Comparison of ENCODE assay signal across 27 mouse cellular contexts in genomic region chr4:38505875-38506274, GRCm38 (mm10).
"Had no signal": no experiment of that assay in that cellular context is flagged by ENCODE, and none has a peak within 500 bp of the region (broad histone marks: within the 10 kb centered on the region; RNA-seq: fewer than 3 reads in every experiment).

No protein-coding gene starts in this region.

- H3K36me3 ChIP-seq: embryonic facial prominence, embryonic 10.5 days; embryonic facial prominence, embryonic 12.5 days; embryonic facial prominence, embryonic 13.5 days; embryonic facial prominence, embryonic 15.5 days; forebrain, embryonic 15.5 days; heart, embryonic 10.5 days; heart, embryonic 12.5 days; heart, embryonic 13.5 days had no signal

- H3K27ac ChIP-seq: embryonic facial prominence, embryonic 10.5 days; embryonic facial prominence, embryonic 12.5 days; embryonic facial prominence, embryonic 13.5 days; embryonic facial prominence, embryonic 15.5 days; forebrain, embryonic 15.5 days; gastrocnemius, adult 2 months; heart, adult 2 months; heart, embryonic 10.5 days; heart, embryonic 13.5 days had no signal

- H3K9me3 ChIP-seq: embryonic facial prominence, embryonic 10.5 days; embryonic facial prominence, embryonic 12.5 days; embryonic facial prominence, embryonic 13.5 days; embryonic facial prominence, embryonic 15.5 days; forebrain, embryonic 15.5 days; heart, embryonic 10.5 days; heart, embryonic 12.5 days; heart, embryonic 13.5 days had no signal

- ATAC-seq: forebrain, embryonic 15.5 days; forebrain, embryonic 16.5 days had no signal

- H3K9ac ChIP-seq: embryonic facial prominence, embryonic 12.5 days; embryonic facial prominence, embryonic 13.5 days; embryonic facial prominence, embryonic 15.5 days; forebrain, embryonic 15.5 days; heart, embryonic 12.5 days; heart, embryonic 13.5 days had no signal

- H3K4me3 ChIP-seq: embryonic facial prominence, embryonic 10.5 days; embryonic facial prominence, embryonic 12.5 days; embryonic facial prominence, embryonic 13.5 days; embryonic facial prominence, embryonic 15.5 days; erythroblast, embryonic 14.5 days; forebrain, embryonic 15.5 days; gastrocnemius, adult 2 months; heart, adult 2 months; heart, embryonic 10.5 days; heart, embryonic 12.5 days; heart, embryonic 13.5 days had no signal

- H3K27me3 ChIP-seq: embryonic facial prominence, embryonic 12.5 days; embryonic facial prominence, embryonic 13.5 days; embryonic facial prominence, embryonic 15.5 days; forebrain, embryonic 15.5 days; heart, embryonic 12.5 days; heart, embryonic 13.5 days had no signal

- DNase-seq: cerebellum, adult 2 months; cerebellum, adult 8-10 months; cerebellum, adult 9-10 months; cerebellum, adult 9-11 months; cerebellum, postnatal 10 days; cerebellum, postnatal 14 days; cerebellum, postnatal 25 days; cerebellum, postnatal 36 days; embryo, embryonic 11 days; gastrocnemius, adult 2 months; gastrocnemius, postnatal 10 days; gastrocnemius, postnatal 14 days; gastrocnemius, postnatal 25 days; gastrocnemius, postnatal 36 days; heart, adult 11 months; heart, adult 18-20 months; heart, adult 2 months had no signal

- H3K4me2 ChIP-seq: embryonic facial prominence, embryonic 12.5 days; embryonic facial prominence, embryonic 13.5 days; embryonic facial prominence, embryonic 15.5 days; forebrain, embryonic 15.5 days; heart, embryonic 12.5 days; heart, embryonic 13.5 days had no signal

- H3K4me1 ChIP-seq: embryonic facial prominence, embryonic 10.5 days; embryonic facial prominence, embryonic 12.5 days; embryonic facial prominence, embryonic 13.5 days; embryonic facial prominence, embryonic 15.5 days; forebrain, embryonic 15.5 days; heart, embryonic 10.5 days; heart, embryonic 12.5 days; heart, embryonic 13.5 days had no signal
